Mouse (Mus musculus): ENCODE measurements at regions not wholly inside any gene's neighbourhood (a gene's known extent, or its start where the extent isn't known, plus 50 kb on each side); places are given as distances from the start of the nearest gene placed in this dataset.

DNA sequence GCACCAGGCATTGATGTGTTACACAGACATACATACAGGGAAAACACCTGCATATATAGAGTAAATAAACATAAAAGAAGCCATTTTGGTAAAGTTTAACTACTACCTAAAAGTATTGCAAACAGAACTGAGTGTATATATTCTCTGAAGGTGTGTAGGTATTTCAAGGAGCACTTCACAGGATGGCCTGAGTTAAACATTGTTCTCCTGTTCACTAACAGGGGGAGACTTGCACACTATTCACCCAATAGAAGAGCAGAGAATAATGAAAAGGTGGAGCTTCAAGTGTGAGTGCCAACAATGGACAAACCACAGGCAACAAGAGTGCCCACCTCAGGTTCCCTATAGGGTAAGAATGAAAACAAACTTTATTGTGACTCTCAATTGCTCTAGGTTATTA, 347.7 kb downstream of the Oca2 start:
- no peak for TF ChIP-seq CTCF (IDR thresholded peaks at IDR 0.05; ENCODE audit: low read depth)
- no peak overlapping the region for H3K9ac ChIP-seq (replicated peaks; ENCODE audit: low read length)
- H3K4me3 ChIP-seq (ENCODE audit: low read length): no peak overlapping the region
- no peak overlapping the region for H3K4me2 ChIP-seq (ENCODE audit: low read depth, low read length)
- H3K9me3 ChIP-seq (ENCODE audit: low read length): no peaks in the 10 kb centered on the region
- no peaks in the 10 kb centered on the region for H3K27me3 ChIP-seq (ENCODE audit: insufficient read depth, low read length)
- no peaks in the 10 kb centered on the region for H3K36me3 ChIP-seq (ENCODE audit: insufficient read depth, low read length)
- H3K4me1 ChIP-seq (ENCODE audit: insufficient read depth, low read length): 0 out of 2 replicates have a peak, but pooled peaks cover 8% of the 10 kb centered on the region
- no peak for DNase-seq (ENCODE audit: low spot score)
- no peak overlapping the region for H3K27ac ChIP-seq
- no peak for ATAC-seq

GRCm38 (mm10) chr7:56590904-56591303, 351.3 kb downstream of the Oca2 start:
- 12% methylated on average over 4 of the region's 4 CpGs for WGBS
- peak; percentile 96 for ATAC-seq
- peak overlapping the region; percentile 70; the same call in 1 of the 2 replicates for H3K27ac ChIP-seq

DNA sequence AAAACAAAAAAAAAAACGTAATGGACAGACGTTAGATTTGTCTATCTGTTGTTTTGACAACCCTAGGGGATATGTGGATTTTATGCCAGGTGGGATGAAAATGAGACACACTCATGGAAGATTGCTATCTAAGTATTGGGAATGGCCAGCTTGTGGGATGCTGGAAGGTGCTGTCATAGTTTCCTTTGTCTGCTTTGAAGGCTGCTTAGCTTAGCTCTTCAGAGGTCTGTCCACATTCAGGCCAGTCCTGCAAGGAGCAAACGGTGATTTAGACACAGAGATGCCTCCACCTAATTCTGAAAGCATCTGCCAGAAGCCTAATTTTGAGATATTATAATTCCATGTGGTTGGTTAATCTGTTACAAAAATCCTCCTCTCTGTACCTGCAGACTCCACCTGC, 351.8 kb downstream of the Oca2 start:
- Histone ChIP-seq H3K4me1 (ENCODE audit: insufficient read depth, low read length) (0 out of 2 replicates have a peak, but pooled peaks cover 8% of the 10 kb centered on the region), H3K27ac (peak overlapping the region; percentile 70), H3K27me3 (ENCODE audit: insufficient read depth, low read length) (no peaks in the 10 kb centered on the region), H3K4me2 (ENCODE audit: low read depth, low read length) (no peak overlapping the region), H3K9ac (replicated peaks; ENCODE audit: low read length) (no peak overlapping the region), H3K9me3 (ENCODE audit: low read length) (no peaks in the 10 kb centered on the region), H3K4me3 (ENCODE audit: low read length) (no peak overlapping the region), H3K36me3 (ENCODE audit: insufficient read depth, low read length) (no peaks in the 10 kb centered on the region)
- WGBS: 44% methylated on average over 3 of the region's 3 CpGs
- peak; percentile 54 for ATAC-seq
- TF ChIP-seq CTCF (IDR thresholded peaks at IDR 0.05; ENCODE audit: low read depth): no peak
- DNase-seq (ENCODE audit: low spot score): no peak

More at GRCm38 (mm10) chr7:56590904-56591303, 351.3 kb downstream of the Oca2 start:
- Histone ChIP-seq H3K9me3 (ENCODE audit: low read length) (no peaks in the 10 kb centered on the region), H3K4me2 (ENCODE audit: low read depth, low read length) (no peak overlapping the region), H3K4me1 (ENCODE audit: insufficient read depth, low read length) (0 out of 2 replicates have a peak, but pooled peaks cover 8% of the 10 kb centered on the region), H3K4me3 (ENCODE audit: low read length) (no peak overlapping the region), H3K27me3 (ENCODE audit: insufficient read depth, low read length) (no peaks in the 10 kb centered on the region), H3K36me3 (ENCODE audit: insufficient read depth, low read length) (no peaks in the 10 kb centered on the region), H3K9ac (replicated peaks; ENCODE audit: low read length) (no peak overlapping the region)
- peak; percentile 73 for DNase-seq (ENCODE audit: low spot score)
- no peak for TF ChIP-seq CTCF (IDR thresholded peaks at IDR 0.05; ENCODE audit: low read depth)

- Histone ChIP-seq H3K27me3 (ENCODE audit: insufficient read depth, low read length) (no peaks in the 10 kb centered on the region), H3K4me3 (ENCODE audit: low read length) (no peak overlapping the region), H3K36me3 (ENCODE audit: insufficient read depth, low read length) (no peaks in the 10 kb centered on the region), H3K4me2 (ENCODE audit: low read depth, low read length) (no peak overlapping the region), H3K27ac (no peak overlapping the region), H3K4me1 (ENCODE audit: insufficient read depth, low read length) (no peaks in the 10 kb centered on the region), H3K9me3 (ENCODE audit: low read length) (no peaks in the 10 kb centered on the region), H3K9ac (replicated peaks; ENCODE audit: low read length) (no peak overlapping the region)
- no peak for TF ChIP-seq CTCF (IDR thresholded peaks at IDR 0.05; ENCODE audit: low read depth)
- peak; percentile 1 for DNase-seq (ENCODE audit: low spot score)
- ATAC-seq: no peak
- 47% methylated on average over 4 of the region's 4 CpGs for WGBS
These were observed 358.5 kb downstream of the Oca2 start for GRCm38 (mm10) chr7:56597952-56598595.

Measured in hindbrain, postnatal 0 days (tissue).